Mouse (Mus musculus): ENCODE measurements around the gene Jpt2.

Jpt2 gene

DNA sequence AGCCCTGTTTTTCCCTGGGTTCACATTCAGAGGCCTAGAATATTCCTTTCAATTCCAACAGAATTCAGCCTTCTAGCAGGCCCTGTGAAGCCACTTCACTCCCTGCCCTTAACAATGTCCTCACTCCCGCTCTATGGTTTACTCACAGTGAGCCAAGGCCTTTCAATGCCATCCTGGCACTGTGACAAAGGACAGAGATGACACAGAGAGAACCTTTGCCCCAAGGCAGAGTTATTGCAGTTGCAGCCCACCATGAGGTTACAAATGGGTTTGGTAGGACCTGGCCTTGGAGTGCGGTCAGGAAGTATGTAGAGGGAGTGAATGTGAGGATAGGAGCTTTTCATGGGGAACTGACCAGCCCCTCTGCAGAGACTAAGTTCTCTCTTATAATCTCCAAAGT is 52.9 kb downstream of the Jpt2 start:
- DNase-seq (ENCODE audit: low spot score), result no peak

DNA sequence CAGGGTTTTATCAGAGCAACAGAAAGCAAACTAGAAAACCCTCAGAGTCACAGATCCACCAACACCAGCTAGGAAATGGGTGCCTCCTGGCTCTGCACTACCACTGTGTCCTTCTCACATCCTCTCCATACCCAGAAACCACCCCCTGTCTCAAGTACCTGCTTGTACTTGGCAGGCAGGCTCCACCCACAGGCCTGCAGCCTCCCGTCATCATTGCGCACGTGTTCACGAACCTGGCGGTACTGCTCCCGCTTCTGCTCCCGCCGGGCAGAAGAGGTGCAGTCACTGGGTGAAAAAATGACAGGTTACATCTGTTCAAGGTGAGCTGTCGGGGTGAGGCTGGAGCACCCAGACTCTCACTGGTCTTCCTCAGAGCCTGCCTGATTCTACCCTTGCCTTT is 56.7 kb downstream of the Jpt2 start:
- no peak for DNase-seq (ENCODE audit: low spot score)

DNA sequence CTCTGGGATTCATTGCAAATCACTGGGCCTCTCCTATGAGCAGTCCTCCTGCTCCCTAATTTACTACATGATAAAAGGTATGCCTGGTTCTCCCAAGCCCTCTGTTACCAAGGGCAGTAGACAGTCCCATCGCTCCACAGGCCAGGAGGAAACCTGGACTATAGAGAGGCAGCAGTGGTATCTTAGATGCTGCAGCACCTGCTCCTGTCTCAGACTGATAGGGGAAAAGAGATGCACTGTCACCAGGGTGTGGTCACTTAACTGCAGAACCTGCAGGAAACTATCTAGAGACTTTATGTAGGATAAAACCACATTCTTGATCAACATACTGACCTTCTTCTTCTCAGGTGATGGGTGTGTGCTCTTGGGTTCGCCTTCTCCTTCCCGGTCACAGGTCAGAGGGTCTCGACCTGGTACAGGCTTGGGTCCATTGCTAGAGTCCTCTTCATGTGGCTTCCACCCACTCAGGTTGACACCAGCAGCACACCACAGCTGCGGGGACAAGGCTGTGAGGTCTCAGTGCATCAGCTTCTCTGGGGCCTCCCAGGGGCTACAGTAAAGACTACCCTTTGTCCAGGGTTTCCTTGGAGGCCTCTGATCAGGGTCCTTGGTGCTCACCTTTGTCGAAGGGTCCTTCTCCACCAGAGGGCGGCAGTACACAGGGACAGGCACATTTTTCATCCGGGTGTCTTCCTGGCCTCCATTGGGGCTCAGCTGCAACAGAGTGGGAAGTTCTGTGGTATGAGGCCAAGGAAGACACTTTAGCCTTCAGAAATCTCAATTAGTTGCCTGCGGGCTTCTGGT is 57.6 kb downstream of the Jpt2 start:
- DNase-seq (ENCODE audit: low spot score), result no peak

DNA sequence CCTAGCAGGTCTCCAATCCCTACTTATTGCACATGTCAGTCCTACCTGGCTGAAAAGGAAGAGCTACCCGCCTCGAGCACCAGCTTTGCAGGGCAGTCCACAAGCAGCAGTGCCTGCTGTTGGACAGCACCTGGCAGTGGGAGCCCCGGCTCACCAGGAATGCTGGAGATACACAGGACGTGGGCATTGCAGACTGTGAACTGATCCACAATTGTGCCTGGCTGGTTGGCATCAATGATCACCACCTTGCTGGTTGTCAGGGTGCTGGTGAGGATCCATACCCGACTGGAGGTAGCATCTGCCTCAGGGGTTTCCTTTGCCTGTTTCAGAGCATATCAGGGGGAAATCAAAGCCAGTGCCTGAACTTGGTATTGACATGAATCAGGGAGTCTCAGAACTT is 58.4 kb downstream of the Jpt2 start:
- no peak for DNase-seq (ENCODE audit: low spot score)

DNA sequence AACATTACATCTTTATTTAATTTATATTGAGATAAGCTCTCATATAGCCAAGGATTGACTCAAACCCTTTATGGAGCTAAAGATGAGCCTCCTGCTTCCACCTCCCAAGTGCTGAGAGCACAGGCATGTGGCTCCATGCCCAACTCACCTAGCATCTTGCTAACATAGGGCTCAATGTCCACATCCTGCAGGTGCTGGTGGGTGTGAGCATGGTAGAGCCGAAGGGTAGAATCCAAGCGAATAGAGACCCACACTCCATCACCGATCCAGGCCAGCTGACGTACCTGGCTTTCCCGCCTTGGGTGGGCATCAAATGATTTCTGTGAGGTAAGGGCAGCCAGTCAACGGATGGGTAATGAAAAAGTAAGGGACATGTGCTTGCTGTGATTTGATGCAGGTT is 60.5 kb downstream of the Jpt2 start:
- DNase-seq (ENCODE audit: low spot score), result no peak

DNA sequence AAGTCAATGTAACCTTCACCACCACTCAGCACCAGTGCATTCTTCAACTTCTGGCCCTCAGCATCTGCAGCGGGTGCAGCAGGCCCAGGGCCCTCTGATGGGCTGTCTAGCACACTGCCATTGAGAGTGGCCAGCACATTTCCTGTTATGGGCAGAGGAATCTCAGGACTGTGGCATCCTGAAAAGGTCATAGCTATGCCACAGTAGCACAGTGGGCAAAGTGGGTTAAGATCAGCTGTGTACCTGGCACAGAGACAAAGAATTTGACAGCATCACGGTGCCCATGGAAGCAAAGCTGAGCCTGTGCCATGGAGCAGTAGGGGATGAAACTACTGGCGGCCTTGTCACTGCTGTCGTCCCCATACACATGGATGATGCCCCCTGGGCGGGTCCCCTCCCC is 61.3 kb downstream of the Jpt2 start:
- DNase-seq (ENCODE audit: low spot score), result no peak

DNA sequence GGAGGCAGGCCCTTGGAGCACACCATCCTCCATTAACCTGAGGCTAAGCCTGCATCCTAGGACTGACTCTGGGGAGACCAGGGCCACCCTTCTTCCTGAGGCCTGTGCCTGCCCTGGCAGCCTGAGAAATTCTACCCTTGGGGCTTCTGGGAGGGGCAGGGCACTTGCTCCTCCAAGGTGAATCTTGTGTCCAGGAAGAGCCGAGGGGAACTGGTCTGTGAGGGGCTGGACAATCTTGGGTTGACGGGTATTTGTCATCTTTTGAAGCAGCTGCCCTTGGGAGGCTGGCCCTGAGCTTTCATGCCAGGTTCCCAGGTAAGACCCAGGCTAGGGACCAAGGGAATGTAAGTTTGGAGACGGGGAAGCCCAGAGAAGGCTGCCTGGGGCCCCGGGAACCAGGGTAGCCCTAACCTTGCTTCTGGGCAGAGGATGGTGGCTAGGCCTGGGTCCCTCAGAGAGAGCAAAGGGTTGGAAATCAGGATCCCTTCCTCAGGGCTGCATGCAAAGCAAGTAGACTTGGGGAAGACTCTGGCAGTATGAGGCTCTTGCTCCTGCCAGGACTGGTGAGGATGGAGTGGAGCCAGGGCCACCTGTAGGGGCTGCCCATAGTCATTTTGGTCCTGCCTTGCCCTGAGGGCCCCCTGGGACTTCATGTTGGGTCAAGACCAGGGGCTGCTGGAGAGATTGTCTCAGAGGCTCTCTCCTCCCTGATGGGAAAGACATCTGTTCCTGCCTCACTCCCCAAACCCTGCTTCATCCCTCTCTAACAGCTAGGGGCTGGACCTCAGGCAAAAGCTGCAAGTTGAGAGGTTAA is 62.2 kb downstream of the Jpt2 start:
- peak; percentile 1 for DNase-seq (ENCODE audit: low spot score)

DNA sequence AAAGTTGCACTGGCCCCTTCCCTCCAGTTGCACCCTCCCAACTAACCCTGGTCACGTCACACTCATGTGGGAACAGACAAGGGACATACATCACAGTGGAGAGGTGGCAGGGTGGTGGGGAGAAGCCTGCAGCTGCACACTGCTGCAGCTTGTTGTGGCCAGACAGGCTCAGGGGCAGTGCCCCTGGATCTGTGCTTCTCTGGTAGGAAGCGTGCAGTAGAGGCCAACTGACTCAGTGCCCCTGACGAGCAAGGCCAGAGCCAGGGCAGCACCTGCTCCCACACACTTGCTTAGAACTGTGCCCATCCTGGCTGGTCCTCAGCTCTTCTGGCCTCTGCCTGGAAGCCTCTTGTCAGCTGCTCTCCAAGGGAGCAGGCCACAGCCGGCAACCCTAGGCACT is 62.9 kb downstream of the Jpt2 start:
- DNase-seq (ENCODE audit: low spot score), result no peak

DNA sequence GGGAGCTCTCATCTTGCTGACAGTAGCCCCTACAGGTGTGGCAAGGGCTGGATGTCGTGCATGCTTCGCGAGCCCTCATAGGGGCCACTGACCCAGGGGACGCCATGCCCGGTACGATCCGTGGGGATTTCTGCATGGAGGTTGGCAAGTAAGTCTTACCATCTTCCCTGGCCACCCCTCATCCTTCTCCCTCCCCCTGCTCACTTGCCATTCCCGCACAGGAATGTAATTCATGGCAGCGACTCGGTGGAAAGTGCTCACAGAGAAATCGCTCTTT is 63.6 kb downstream of the Jpt2 start:
- no peak for DNase-seq (ENCODE audit: low spot score)

DNA sequence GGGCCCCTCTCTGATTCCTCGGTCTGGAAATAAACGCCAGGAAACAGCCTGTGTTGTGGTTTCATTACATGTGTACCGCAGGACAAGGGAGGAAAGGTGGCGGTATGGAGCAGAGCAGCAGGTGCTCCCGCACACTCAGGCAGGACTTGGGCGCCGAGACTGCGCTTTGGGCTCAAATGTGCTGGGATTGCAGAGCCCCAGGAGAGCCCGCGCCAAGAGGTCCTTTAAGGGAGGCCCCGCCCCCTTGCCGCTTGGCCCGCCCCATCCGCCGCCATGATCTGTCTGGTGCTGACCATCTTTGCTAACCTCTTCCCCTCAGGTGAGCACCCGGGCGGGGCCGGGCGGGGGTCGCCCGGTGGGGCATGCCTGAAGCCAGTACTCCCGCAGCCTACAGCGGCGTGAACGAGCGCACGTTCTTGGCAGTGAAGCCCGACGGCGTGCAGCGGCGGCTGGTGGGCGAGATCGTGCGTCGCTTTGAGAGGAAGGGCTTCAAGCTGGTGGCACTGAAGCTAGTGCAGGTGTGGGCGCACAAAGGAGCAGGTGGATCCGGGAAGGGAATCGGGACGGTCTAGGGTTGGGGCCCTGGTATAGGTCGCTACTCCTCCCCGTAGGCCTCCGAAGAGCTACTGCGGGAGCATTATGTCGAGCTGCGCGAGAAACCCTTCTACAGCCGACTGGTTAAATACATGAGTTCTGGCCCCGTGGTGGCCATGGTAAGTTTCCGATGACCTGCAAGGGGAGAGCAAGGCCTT is 64.1 kb downstream of the Jpt2 start, which contains the start of gene Nme3:
Gene Nme3 (plus strand): TSS at position 260 of the 752 bp plus-strand sequence.
- DNase-seq (ENCODE audit: low spot score), result peak; percentile 59

DNA sequence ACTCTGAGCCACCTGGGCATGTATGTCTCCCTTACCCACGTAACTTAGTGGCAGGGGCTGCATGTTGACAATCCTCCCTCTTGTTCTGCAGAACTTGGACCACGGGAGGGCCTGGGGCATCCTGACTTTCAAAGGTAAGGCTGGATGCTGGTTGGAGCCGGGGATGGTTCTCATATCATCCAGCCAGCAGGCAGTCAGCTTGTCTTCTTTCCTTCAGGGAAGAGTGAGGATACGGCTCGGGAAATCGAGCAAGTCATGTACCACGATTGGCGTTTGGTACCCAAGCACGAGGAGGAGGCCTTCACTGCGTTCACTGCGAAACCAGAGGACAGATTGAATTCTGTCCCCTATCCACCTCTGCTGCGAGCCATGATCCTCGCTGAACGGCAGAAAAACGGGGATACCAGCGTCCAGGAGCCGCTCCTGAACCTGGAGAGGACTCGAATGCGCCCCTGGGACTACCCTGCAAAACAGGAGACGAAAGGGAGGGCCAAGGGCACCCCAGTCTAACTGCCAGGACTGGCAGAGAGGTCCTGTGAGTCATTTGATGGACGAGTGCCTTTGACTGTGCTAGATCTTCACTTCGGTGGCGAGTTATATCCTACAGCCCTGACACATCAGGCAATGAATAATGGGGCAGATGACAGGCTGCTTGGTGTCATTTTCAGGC is 64.8 kb downstream of the Jpt2 start:
- peak; percentile 2 for DNase-seq (ENCODE audit: low spot score)

DNA sequence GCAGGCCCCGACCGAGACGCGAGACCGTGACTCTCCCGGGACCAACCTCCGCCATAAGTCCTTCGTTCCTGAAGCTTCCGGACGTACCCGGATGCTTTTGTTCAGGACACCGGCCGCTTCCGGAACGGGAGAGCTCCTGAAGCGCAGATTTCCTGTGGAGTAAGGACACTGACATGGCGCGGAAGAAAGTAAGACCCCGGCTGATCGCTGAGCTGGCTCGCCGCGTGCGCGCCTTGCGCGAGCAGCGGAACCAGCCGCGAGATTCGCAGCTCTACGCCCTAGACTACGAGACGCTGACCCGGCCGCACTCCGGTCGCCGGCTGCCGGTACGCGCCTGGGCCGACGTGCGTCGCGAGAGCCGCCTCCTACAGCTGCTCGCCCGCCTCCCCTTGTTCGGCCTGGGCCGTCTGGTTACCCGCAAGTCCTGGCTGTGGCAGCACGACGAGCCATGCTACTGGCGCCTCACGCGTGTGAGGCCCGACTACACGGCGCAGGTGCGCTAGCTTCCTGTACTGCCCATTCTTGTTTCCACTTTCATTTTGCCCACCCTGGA is 65.4 kb downstream of the Jpt2 start, which contains the start of the genes Eme2 and Mrps34:
Gene Eme2 (minus strand): TSS at position 93 of the 553 bp plus-strand sequence.
Gene Mrps34 (plus strand): TSS at position 122 of the 553 bp plus-strand sequence.
- DNase-seq (ENCODE audit: low spot score), result peak; percentile 62

DNA sequence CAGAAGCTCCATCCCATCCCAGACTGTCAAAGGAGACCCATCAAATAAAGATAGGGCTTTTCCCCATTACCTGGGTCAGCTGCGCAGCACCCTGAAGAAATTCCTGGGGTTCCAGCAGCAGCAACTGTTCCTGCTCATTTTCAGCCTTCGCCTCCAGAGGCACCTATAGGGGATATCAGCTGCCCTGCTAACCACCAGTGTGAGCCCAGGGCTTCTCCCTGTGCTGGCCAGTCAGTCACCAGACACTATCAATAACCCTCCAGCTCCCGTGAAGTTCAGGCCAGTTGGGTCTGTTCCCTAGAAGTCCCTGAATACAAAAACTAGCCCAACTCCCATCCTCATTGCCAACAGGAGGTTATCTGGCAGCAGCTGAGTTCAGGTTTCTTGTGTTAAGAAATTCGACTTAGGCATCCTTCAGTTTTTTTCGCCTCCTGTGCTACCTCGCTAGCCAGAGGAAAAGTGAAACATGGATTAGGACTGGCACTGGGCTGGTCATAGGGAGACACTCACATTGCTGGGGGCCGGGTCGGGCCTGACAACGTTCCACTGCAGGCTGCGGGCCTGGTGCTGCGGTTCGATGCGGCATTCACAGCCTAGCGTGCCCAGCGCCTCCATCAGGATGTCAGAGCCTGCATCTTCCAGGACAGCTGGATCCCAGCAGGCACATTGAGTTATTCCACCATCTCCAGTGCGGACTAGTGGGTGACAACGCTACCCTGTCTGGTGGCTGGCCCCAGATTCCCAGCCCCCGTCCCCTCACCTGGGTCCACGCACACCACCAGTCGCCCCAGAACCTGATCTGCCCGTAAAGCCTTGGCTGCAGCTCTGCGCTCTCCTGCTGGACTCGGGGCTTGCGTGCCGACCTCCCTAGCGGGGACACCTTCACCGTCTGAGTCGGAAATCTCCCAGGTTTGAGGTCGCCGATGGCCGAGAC is 66.2 kb downstream of the Jpt2 start:
- no peak for DNase-seq (ENCODE audit: low spot score)

DNA sequence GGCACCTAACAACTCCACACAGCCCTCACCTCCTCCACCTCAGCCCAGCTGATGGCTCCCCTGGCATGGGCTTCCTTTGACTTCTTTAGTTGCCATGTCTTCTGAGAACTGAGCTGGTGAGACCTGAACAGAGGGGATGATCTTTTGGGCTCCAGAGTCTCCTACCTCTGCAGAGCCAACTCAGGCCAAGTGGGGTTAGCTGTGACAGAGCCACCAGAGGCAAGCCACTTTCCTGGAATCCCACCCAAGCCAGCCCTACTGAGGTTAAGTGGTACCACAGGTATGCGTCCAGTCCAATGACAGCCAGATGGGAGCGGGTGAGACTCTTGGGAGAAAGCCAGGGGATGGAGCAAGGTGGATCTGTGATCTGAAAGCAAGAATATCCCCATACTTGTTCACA is 67.2 kb downstream of the Jpt2 start:
- no peak for DNase-seq (ENCODE audit: low spot score)

DNA sequence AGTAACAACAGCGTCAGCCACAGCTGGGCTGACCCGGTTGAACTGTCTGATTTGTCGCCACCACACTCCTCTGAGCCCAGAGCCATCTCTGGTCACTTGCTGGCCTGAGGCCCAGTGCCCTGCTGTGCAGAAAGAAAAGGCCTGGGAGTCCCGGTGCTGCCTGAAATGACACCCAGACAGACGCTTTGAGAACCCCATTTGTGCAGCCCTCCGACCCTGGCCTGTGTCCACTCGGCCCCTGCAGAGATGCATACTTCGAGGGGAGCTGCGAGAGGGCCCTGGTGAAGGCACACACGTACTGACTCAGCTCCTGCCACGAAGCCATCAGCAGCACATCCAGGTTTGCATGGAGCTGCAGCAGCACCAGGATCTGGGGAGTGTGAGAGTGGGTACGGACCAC is 67.7 kb downstream of the Jpt2 start:
- no peak for DNase-seq (ENCODE audit: low spot score)

DNA sequence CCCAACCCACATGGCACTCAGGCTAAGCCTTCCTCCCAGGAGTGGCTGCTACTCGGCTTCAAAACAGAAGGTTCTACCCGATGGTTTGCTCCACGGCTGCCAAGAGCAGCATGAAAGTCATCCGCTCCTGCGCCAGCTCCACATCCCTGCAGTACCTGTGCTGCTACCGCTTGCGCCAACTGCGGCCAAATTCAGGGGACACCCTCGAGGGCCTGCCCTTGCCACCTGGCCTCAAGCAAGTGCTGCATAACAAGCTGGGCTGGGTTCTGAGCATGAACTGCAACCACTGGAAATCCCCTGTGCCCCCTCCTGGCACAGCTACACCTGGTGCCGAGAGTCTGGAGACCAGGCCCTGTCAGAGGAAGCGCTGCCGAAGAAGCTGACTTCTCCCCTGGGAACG is 69.2 kb downstream of the Jpt2 start:
- DNase-seq (ENCODE audit: low spot score), result no peak

DNA sequence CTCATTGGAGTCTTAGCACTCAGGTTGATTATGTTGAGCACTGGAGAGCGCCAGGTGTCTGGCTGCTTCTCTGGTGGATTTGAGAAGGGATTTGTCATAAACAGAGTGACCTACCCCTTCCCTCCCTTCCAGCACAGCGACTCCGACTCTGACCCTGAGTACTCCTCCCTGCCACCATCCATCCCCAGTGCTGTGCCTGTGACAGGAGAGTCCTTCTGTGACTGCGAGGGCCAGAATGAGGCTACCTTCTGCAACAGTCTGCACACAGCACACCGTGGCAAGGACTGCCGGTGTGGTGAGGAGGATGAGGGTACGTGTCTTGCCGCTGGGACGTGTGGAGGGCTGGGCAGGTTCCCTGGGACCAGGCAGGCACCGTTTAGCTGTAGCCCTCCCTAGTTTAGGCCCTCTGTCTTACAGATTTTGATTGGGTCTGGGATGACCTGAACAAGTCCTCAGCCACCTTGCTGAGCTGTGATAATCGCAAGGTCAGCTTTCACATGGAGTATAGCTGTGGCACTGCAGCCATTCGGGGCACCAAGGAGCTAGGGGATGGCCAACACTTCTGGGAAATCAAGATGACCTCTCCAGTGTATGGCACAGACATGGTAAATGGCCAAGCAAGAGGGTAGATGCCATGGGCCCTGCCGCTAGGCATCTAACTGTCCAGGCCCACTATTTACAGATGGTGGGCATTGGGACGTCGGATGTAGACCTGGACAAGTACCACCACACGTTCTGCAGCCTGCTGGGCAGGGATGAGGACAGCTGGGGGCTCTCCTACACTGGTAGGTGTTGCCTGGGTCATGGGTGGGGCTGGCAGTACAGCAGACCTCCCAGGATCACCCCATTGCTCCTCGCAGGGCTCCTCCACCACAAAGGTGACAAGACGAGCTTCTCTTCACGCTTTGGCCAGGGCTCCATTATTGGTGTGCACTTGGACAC is 70.1 kb downstream of the Jpt2 start:
- no peak for DNase-seq (ENCODE audit: low spot score)

DNA sequence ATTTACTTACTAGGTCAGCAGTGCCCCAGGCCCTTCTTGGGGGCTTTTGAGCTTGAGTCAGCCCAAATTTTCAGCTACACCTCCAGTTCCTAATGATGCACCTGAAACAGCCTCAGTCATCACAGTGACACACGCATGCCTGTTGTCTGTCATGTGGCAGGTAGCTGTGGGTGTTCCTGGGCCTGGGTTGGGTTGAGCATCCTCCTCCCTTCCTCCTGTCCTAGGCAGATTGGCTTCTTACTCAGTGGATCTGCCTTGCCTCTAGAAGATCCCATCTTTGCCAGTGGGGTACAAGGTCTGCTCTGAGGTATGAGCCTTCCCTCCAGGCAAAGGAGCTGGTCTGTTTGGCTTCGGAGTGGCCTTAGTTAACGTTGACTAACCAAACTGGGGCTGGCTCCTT is 71.6 kb downstream of the Jpt2 start:
- no peak for DNase-seq (ENCODE audit: low spot score)

All from ovary, adult 18-20 months (tissue).